Mouse (Mus musculus) CH12F3 (cell line): Measurements from ENCODE around the gene Th.

Experiments used
- in situ Hi-C: fragments of 300-500 bp; cut with MboI; formaldehyde crosslinking; loops from 2 replicates; pipeline ENCODE4 v1.14.3; 2020; ENCODE audit warnings: low sequenced_read_pairs

Gene Th

DNA sequence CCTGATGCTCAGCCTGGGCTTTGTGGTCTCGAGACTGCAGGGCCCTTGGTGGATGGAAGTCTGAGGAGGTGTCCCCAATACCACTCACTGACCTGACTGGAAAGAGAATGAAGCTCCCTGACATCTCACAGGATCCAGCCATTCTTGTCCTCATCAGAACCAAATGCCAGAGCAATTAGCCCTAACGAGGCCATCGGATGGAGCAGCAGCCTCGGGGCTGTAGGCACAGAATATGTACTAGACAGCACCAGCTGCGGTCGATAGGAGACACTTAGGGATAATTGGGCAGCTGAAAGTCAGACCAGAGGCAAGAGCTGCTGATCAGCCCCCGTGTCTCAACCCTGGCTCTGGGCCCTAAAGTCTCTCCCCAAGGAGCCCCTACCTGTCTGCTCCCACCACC, 26.6 kb downstream of the Th start:
- in situ Hi-C loops = loop anchor here (25.0 kb wide), 1 partner anchor 183 kb away; the partner anchor contains the start of gene Trpm5

DNA sequence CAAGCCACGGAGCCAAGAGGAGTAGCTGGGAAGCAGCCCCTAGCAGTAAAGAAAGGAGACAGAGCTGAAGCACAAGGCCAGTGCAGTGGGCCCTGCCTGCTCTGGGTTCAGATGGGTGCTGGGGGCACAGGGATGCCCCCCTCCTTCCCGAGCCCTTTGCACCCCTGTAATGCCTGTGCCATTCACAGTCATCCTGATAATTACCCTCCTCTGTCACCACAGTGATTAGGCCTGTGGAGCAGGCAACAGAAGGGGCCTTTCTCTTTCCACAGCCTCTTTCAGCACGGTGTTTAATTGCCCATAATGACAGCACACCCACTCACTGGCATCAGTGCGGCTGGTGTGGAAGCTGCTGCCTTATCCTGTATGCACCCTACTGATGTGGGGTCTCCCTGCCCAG, 28.0 kb downstream of the Th start:
- in situ Hi-C loops = loop anchor here (25.0 kb wide), 1 partner anchor 184 kb away; the partner anchor contains the start of gene Trpm5

- in situ Hi-C loops = loop anchor here (25.0 kb wide), 1 partner anchor 186 kb away; the partner anchor contains the start of gene Trpm5
Measured at GRCm38 (mm10) chr7:142901774-142902173, 29.2 kb downstream of the Th start.

- in situ Hi-C loops = loop anchor here (25.0 kb wide), 1 partner anchor 187 kb away; the partner anchor contains the start of gene Trpm5
Measured at GRCm38 (mm10) chr7:142899872-142900271, 31.1 kb downstream of the Th start.

GRCm38 (mm10) chr7:142897471-142897870, 33.5 kb downstream of the Th start:
- in situ Hi-C loops = no loop called here

- in situ Hi-C loops = no loop called here
Measured at GRCm38 (mm10) chr7:142895901-142896665, 34.8 kb downstream of the Th start.

DNA sequence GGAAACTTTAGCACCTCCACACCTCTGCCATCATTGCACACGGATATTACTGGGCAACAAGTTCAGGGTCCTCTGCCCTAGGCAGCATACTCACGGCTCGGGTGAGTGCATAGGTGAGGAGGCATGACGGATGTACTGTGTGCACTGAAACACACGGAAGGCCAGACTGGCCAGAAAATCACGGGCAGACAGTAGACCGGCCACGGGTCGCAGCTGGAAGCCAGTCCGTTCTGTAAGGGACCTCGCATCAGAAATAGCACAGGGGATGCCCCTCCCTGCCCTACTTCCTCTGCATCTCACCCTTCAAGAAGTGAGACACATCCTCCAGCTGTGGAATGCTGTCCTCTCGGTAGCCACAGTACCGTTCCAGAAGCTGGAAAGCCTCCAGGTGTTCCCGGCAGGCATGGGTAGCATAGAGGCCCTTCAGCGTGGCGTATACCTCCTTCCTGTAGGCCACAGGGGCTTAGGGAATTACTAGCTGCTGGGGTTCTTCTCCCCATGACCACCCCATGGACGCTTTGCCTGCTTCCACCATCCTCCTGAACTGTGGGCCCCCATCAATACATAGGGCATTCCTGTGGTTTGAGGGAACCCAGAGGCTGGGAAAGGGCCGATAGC, 35.6 kb downstream of the Th start:
- in situ Hi-C loops = no loop called here

- in situ Hi-C loops = no loop called here
Measured at GRCm38 (mm10) chr7:142894669-142895068, 36.3 kb downstream of the Th start.

- in situ Hi-C loops = no loop called here
Measured at GRCm38 (mm10) chr7:142893721-142894639, 36.9 kb downstream of the Th start.

DNA sequence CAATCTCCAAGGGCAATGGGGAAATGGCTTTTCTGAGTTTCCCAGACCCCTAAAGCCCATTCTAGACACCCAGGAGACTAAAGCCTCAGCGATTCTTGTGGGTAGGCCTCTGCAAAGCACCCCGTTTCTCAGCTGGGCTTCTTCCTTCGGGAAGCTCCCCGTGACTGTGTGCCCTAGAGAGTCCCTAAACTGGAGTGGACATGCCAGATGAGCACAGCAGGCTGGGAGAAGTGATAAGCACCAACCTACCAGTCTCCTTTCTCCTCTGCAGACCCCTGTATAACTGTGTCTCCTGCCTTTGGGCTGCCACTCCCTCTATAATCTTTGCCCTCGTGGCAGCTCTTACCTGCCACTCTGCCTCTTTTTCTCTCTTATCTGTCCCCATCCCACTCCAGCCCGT, 37.6 kb downstream of the Th start:
- in situ Hi-C loops = no loop called here

GRCm38 (mm10) chr7:142869419-142870163, 61.3 kb downstream of the Th start:
- in situ Hi-C loops = no loop called here

GRCm38 (mm10) chr7:142850681-142851080, 80.2 kb downstream of the Th start:
- in situ Hi-C loops = no loop called here
